Mouse (Mus musculus): Measurements from ENCODE around the gene Zfp655.

DNA sequence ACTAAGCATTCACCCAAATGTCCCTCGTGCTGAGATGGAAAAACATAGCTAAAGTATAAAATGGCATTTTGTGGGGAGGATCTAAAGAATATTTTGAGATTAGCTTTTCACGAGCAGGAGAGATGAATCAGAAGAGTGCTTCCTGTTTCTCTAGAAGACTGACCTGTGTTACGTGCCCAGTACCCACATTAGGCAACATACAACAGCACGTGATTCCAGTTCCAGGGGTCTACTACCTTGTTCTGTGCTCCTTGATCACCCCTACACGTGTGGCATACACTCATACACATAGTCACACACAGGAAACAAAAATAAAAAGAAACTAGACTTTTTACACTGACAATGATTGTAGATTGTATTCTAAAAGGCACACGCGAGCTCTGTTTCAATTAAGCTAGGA lies 31.1 kb upstream of the Zfp655 start:
- TF ChIP-seq CTCF (IDR thresholded peaks at IDR 0.05; ENCODE audit: low read depth, low read length): no peak
- TF ChIP-seq POLR2A (IDR thresholded peaks at IDR 0.05; ENCODE audit: insufficient read depth, low read length): no peak
- no peak for TF ChIP-seq EP300 (IDR thresholded peaks at IDR 0.05; ENCODE audit: insufficient read depth, low read depth, low read length)

All from ES-Bruce4 (cell line).